Mouse (Mus musculus) right cerebral cortex, postnatal 36 days (tissue): ENCODE measurements around the gene Slc13a5.

Experiments
- DNase-seq, 2 experiments: peaks; one replicate each; pipeline ENCODE4 v3.0.0; 2022; ENCODE audit warnings: low spot score in 2 of 2, mixed read lengths in 1 of 2

The Slc13a5 gene

DNA sequence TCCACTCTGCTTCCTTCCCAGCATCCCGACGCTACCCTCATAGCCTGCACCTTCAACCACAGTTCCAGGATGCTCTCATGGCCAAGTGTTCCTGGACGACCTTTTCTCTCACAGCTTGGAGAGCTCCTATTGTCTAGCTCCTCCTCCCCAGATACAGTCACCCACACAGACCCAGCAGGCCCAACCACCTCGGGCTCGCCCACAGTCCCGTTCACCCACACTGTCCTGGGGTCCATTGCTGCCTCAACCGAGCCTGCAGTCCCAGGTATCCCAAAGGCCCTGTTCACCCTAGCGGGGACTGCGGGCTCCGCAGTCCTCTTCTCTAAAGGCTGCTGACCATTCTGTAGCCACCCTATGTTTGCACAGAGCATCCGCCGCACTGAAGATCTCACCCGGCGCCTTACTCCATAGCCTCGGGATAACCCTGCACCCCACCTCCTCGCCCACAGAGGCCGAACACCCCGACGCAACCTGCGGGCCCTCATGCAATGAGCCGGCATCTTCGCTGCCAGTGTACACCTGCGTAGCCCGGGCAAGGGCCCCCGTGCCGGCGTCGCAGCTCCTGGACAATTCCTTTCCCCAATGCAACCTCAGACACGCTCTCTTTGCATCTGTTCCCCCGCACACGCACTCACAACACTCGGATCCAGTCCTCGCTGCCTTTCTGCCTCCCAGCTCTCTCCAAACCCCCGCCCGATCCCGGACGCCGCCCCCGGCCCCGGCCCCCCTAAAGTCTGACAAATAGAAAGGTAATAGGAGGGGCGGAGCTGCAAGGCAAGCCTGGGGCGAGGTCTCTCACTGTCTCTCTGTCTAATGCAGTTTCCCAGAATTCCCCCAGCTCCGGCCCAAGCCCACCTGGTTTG, 60.5 kb downstream of the Slc13a5 start, which contains the start of gene Gm43951:
TSS of gene Gm43951 (minus strand) at position 500 of the 863 bp plus-strand sequence.
- peak; percentile 39 to 44 for DNase-seq

DNA sequence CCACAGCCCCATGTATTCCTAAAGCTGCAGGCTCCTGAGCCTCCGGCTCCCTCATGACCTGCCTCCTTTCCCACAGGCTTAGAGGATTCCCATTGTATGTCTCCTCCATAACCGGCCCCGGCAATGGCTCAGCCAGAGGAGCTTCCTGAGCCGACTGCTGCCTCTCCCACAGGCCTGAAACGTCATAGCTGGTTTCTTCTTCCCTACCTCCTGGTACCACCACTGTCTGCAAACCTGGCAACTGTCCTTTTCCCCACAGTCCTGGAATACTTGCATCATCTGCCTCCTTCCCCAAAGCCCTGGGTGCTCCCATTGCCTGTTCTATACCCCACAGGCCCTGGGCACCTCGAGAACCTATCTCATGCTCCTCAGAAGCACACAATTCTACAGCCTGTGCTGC, 61.8 kb downstream of the Slc13a5 start:
- DNase-seq: no peak

DNA sequence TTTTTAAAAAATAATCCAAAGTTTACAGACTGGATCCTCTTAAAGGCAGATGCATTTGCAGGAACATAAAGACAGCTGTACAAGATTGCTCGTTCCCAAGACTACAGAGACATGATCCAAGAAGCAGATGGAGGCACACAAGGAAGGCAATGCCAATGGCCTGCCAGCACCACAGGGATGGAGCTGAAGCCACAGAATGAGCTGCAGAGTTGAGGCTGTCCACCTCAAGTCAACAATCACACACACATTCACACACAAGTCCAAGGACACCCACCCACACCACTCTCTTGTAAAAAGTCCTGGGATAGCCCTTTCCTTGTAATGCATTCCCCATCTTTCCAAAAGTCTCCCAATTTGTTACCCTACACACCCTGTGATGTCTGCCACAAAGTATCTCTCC, 63.6 kb downstream of the Slc13a5 start:
- no peak for DNase-seq

- DNase-seq: no peak
Measured at GRCm38 (mm10) chr11:72196506-72196905, 70.5 kb downstream of the Slc13a5 start.

GRCm38 (mm10) chr11:72194259-72194658, 72.8 kb downstream of the Slc13a5 start:
- DNase-seq: no peak
